Mouse (Mus musculus): Measurements from ENCODE around the gene 1700016D06Rik. TPM values are rescaled to one million over a fixed set of nuclear protein-coding genes. Genes with fewer than 3 reads are reported as not detected.

1700016D06Rik gene
- polyA plus RNA-seq, 1 experiment from 2014 or later: 0.22 TPM

- H3K4me1 ChIP-seq (replicated peaks): peaks cover 16% of the 10 kb centered on the region
- 57% methylated on average over 2 of the region's 2 CpGs for WGBS
- no peak overlapping the region for H3K27ac ChIP-seq
- DNase-seq (ENCODE audit: low spot score): no peak
- H3K36me3 ChIP-seq: peaks cover 31% of the 10 kb centered on the region
- H3K27me3 ChIP-seq (ENCODE audit: insufficient read depth, poor library complexity, severe bottlenecking): no peaks in the 10 kb centered on the region
- no peak overlapping the region for H3K4me3 ChIP-seq
- H3K9me3 ChIP-seq: 0 out of 2 replicates have a peak, but pooled peaks cover 6% of the 10 kb centered on the region
Measured at GRCm38 (mm10) chr8:11640606-11641005, 60.3 kb downstream of the 1700016D06Rik start.

GRCm38 (mm10) chr8:11637531-11637930, 63.3 kb downstream of the 1700016D06Rik start:
- Histone ChIP-seq H3K27ac (no peak overlapping the region), H3K27me3 (ENCODE audit: insufficient read depth, poor library complexity, severe bottlenecking) (no peaks in the 10 kb centered on the region), H3K4me3 (no peak overlapping the region), H3K4me1 (replicated peaks) (peaks cover 38% of the 10 kb centered on the region), H3K36me3 (peaks cover 37% of the 10 kb centered on the region), H3K9me3 (0 out of 2 replicates have a peak, but pooled peaks cover 6% of the 10 kb centered on the region)
- DNase-seq (ENCODE audit: low spot score): no peak
- WGBS: 97% methylated on average over 7 of the region's 7 CpGs

- H3K4me1 ChIP-seq (replicated peaks): peaks cover 39% of the 10 kb centered on the region
Measured at GRCm38 (mm10) chr8:11636324-11637057, 64.4 kb downstream of the 1700016D06Rik start.

GRCm38 (mm10) chr8:11635611-11636081, 65.2 kb downstream of the 1700016D06Rik start, which contains the start of gene Ankrd10:
Ankrd10 (minus strand) TSS chr8:11635757.
- DNase-seq (ENCODE audit: low spot score): peak; percentile 97
- H3K27me3 ChIP-seq (ENCODE audit: insufficient read depth, poor library complexity, severe bottlenecking): no peaks in the 10 kb centered on the region
- WGBS: under 1% methylated on average over 40 of the region's 40 CpGs
- H3K36me3 ChIP-seq: peaks cover 44% of the 10 kb centered on the region
- H3K4me1 ChIP-seq (replicated peaks): peaks cover 39% of the 10 kb centered on the region
- no peaks in the 10 kb centered on the region for H3K9me3 ChIP-seq
- peak within 1 kb of the TSS; percentile 99 for H3K27ac ChIP-seq
- H3K4me3 ChIP-seq: peak within 1 kb of the TSS; percentile 94

More at GRCm38 (mm10) chr8:11636324-11637057, 64.4 kb downstream of the 1700016D06Rik start:
- Histone ChIP-seq H3K36me3 (peaks cover 42% of the 10 kb centered on the region), H3K27me3 (ENCODE audit: insufficient read depth, poor library complexity, severe bottlenecking) (no peaks in the 10 kb centered on the region), H3K27ac (peak overlapping the region; percentile 99), H3K4me3 (peak overlapping the region; percentile 94), H3K9me3 (0 out of 2 replicates have a peak, but pooled peaks cover 6% of the 10 kb centered on the region)
- peak; percentile 88 for DNase-seq (ENCODE audit: low spot score)
- WGBS: 4% methylated on average over 30 of the region's 30 CpGs

DNA sequence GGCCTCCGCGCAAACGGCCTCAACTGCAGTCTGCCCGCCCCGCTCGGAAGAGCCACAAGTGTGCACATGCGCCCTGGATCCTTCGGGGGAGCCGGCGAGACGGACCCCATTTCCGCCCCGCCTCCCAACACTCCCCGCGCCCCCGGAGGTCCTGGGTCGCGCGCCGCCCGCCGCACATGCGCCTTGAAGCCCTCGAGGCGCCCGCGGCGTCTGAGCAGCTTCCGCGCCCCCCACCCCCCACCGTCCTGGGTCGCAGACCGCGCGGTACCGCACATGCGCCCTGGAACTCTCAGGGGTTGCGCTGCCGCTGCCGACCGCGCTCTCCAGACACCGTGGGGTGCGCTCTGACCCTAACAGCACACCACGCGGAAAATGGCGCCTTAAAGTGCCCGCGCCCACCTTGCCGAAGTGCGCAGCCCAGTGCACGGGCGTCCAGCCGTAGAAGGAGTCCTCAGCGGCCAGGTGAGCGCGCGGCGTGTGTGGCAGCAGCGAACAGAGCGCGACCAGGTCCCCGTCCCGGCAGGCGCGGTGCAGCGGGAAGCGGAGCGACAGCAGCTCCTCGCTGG, 65.8 kb downstream of the 1700016D06Rik start:
- Histone ChIP-seq H3K9me3 (no peaks in the 10 kb centered on the region), H3K4me3 (peak overlapping the region; percentile 94), H3K27ac (peak overlapping the region; percentile 99), H3K36me3 (peaks cover 44% of the 10 kb centered on the region), H3K27me3 (ENCODE audit: insufficient read depth, poor library complexity, severe bottlenecking) (no peaks in the 10 kb centered on the region), H3K4me1 (replicated peaks) (peaks cover 39% of the 10 kb centered on the region)
- WGBS: under 1% methylated on average over 70 of the region's 70 CpGs
- DNase-seq (ENCODE audit: low spot score): peak; percentile 90

DNA sequence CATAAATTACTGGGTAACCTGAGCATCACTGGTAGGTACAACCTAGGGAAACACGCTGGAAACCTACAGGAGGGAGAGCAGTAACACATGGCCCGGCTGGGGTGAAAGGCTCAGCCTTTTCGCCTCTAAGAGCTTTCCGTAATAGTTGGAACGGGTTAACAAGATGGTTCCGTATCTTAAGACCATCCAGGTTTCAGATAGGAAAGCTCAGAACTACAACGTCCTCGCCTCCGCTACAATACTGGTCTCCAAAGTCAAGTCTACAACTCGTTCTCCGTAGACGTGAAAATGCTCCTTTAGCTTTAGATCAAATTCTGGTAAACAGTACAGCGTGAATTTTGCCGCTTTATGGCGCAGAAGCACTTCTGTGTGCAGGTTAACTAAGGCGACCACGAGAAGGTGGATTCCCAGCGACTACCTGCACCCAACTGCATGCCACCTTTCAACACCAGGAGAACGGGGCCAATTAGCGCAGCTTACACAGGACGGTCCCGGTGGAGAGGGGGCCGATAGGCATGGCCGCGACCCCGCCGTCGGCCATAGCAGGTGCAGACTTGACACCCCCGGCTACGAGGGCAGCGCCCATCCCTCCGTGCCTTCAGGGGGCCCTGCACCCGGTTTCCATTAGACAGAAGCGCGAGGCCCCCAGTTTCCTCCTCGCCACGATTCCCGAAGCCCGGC, 66.4 kb downstream of the 1700016D06Rik start:
- under 1% methylated on average over 39 of the region's 39 CpGs for WGBS
- no peak for DNase-seq (ENCODE audit: low spot score)
- Histone ChIP-seq H3K27me3 (ENCODE audit: insufficient read depth, poor library complexity, severe bottlenecking) (no peaks in the 10 kb centered on the region), H3K27ac (peak overlapping the region; percentile 99), H3K9me3 (no peaks in the 10 kb centered on the region), H3K4me1 (replicated peaks) (peaks cover 39% of the 10 kb centered on the region), H3K36me3 (peaks cover 46% of the 10 kb centered on the region), H3K4me3 (peak overlapping the region; percentile 94)

- Histone ChIP-seq H3K4me1 (replicated peaks) (peaks cover 39% of the 10 kb centered on the region), H3K4me3 (peak overlapping the region; percentile 94), H3K36me3 (peaks cover 50% of the 10 kb centered on the region), H3K27ac (no peak overlapping the region), H3K27me3 (ENCODE audit: insufficient read depth, poor library complexity, severe bottlenecking) (no peaks in the 10 kb centered on the region), H3K9me3 (no peaks in the 10 kb centered on the region)
- 82% methylated on average over 7 of the region's 7 CpGs for WGBS
- no peak for DNase-seq (ENCODE audit: low spot score)
Measured at GRCm38 (mm10) chr8:11633414-11633813, 67.4 kb downstream of the 1700016D06Rik start.

- peaks cover 39% of the 10 kb centered on the region for H3K4me1 ChIP-seq (replicated peaks)
- no peaks in the 10 kb centered on the region for H3K9me3 ChIP-seq
- peaks cover 60% of the 10 kb centered on the region for H3K36me3 ChIP-seq
- H3K27ac ChIP-seq: no peak overlapping the region
- 84% methylated on average over 2 of the region's 2 CpGs for WGBS
- H3K27me3 ChIP-seq (ENCODE audit: insufficient read depth, poor library complexity, severe bottlenecking): no peaks in the 10 kb centered on the region
- no peak overlapping the region for H3K4me3 ChIP-seq
- DNase-seq (ENCODE audit: low spot score): no peak
Measured at GRCm38 (mm10) chr8:11632406-11632805, 68.5 kb downstream of the 1700016D06Rik start.

GRCm38 (mm10) chr8:11629206-11629605, 71.7 kb downstream of the 1700016D06Rik start:
- no peak overlapping the region for H3K27ac ChIP-seq
- no peak for DNase-seq (ENCODE audit: low spot score)
- 89% methylated on average over 5 of the region's 5 CpGs for WGBS
- peaks cover 19% of the 10 kb centered on the region for H3K4me1 ChIP-seq (replicated peaks)
- peaks cover 90% of the 10 kb centered on the region for H3K36me3 ChIP-seq
- H3K4me3 ChIP-seq: no peak overlapping the region
- no peaks in the 10 kb centered on the region for H3K9me3 ChIP-seq
- no peaks in the 10 kb centered on the region for H3K27me3 ChIP-seq (ENCODE audit: insufficient read depth, poor library complexity, severe bottlenecking)

DNA sequence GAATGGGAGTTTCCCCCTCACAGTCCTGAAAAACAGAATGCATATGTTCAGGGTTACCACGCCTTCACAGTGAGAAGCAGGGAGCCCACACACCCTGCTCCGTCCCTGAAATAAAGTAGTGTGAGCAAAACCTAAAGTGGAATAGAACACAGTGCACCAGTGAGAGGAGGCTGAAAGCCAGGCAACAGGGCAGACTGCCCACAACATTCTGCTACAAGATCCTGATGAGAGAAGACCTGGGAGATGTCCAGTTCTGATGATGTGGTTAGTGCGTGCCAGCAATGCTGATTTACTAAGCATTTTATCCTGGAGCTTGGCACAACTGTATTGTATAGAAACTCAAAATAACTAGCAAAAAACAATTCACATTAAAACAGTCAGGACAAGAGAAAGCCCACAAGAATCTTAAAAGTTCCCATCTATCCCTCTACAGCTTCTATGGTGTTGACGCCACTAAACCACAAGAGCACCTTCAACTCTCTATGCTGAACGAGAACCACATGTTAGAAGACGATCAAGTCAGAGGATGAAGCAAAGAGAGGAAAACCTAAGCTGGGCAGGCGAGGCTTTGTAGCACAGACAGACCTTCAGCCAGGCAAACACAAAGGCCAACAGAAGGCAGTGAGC, 72.2 kb downstream of the 1700016D06Rik start:
- WGBS: 86% methylated on average over 7 of the region's 7 CpGs
- H3K27me3 ChIP-seq (ENCODE audit: insufficient read depth, poor library complexity, severe bottlenecking): no peaks in the 10 kb centered on the region
- no peak overlapping the region for H3K27ac ChIP-seq
- H3K9me3 ChIP-seq: no peaks in the 10 kb centered on the region
- DNase-seq (ENCODE audit: low spot score): no peak
- no peak overlapping the region for H3K4me3 ChIP-seq
- H3K4me1 ChIP-seq (replicated peaks): peaks cover 13% of the 10 kb centered on the region
- peaks cover 96% of the 10 kb centered on the region for H3K36me3 ChIP-seq

DNA sequence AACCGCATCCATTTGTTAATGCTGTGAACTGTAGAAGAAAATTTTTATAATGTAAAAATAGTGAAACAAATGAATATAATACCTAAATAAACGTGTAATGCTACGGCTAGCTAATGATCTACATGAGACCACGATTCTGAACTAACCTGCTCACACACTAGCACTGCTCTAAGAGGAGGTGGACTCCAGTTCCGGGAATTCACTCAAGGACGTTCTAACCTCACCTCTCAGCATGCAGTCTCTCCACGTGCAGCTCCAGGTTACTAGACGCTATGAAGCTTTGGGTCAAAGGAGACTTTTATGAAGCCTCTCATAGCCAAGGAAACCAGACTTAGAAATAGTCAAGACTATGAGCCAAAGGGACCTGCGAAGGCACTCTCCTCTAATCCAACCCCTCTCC, 73.1 kb downstream of the 1700016D06Rik start:
- Histone ChIP-seq H3K4me1 (replicated peaks) (peaks cover 4% of the 10 kb centered on the region), H3K27ac (no peak overlapping the region), H3K9me3 (no peaks in the 10 kb centered on the region), H3K36me3 (peaks cover 95% of the 10 kb centered on the region), H3K4me3 (no peak overlapping the region), H3K27me3 (ENCODE audit: insufficient read depth, poor library complexity, severe bottlenecking) (no peaks in the 10 kb centered on the region)
- 87% methylated on average over 9 of the region's 9 CpGs for WGBS
- DNase-seq (ENCODE audit: low spot score): no peak

DNA sequence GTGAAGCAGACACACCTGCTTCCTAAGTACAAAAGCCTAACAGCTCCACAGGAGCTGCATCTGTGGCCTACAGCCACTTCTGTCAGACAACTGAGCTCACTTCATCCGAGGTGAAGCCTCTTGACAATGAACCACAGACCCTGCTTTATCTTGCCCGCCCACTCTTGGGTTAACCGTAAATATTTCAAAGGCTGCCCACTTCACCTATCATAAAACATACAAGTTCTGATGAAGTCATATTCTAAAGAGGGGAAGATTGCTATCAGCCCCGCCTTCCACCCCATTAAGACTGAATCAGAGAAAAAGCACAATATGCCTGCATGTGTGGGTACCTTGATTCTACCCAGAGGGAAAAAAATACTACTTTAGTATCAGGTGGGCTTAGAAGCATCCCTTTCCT, 75.8 kb downstream of the 1700016D06Rik start:
- Histone ChIP-seq H3K36me3 (peaks cover 96% of the 10 kb centered on the region), H3K27ac (no peak overlapping the region), H3K27me3 (ENCODE audit: insufficient read depth, poor library complexity, severe bottlenecking) (no peaks in the 10 kb centered on the region), H3K4me3 (no peak overlapping the region), H3K9me3 (no peaks in the 10 kb centered on the region), H3K4me1 (replicated peaks) (no peaks in the 10 kb centered on the region)
- DNase-seq (ENCODE audit: low spot score): no peak
- 92% methylated on average over 4 of the region's 4 CpGs for WGBS

All from hindbrain, embryonic 10.5 days (tissue).